Mouse (Mus musculus): ENCODE data around the gene Bscl2. TPM values are rescaled to one million over a fixed set of nuclear protein-coding genes. Genes with fewer than 3 reads are reported as not detected.
"Not testable (repeated sequence)": the region's sequence is repeated elsewhere in the genome, so short reads cannot be mapped to it uniquely, and the experiment has no call there.

The Bscl2 gene
- total RNA-seq, 1 experiment from 2014 or later = 15.8 TPM

DNA sequence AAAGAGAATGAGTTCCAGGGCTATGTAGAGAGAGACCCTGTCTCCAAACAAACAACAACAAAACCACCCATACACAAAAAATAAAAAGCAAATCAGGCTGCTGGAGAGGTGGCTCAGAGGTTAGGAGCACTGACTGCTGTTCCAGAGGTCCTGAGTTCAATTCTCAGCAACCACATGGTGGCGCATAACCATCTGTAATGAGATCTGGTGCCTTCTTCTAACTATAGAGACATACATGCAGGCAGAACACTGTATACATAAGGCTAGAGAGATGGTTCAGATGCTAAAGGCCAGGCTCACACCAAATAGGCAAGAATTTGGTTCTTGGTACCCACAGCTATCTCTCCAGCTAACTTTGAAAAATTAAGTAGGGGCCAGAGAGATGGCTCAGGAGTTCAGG is 21.8 kb downstream of the Bscl2 start:
- ATAC-seq (ENCODE audit: extremely low read depth, insufficient number of reproducible peaks, low FRiP score, poor library complexity, severe bottlenecking) = no peak

DNA sequence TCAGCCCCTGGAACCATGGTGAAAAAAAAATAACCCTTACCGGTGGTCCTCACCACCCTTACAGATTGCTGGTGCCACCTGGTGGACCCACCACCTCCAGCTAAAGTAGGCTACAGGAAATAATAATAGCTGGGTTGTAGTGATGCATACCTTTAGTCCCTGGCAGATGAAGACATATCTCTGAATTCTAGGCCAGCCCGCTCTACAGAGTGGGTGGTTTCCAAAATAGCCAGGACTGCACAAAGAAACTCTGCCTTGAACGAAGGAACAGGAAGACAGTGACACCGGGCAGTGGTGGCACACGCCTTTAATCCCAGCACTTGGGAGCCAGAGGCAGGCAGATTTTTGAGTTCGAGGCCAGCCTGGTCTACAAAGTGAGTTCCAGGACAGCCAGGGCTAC is 27.0 kb downstream of the Bscl2 start:
- no peak for ATAC-seq (ENCODE audit: extremely low read depth, insufficient number of reproducible peaks, low FRiP score, poor library complexity, severe bottlenecking)

DNA sequence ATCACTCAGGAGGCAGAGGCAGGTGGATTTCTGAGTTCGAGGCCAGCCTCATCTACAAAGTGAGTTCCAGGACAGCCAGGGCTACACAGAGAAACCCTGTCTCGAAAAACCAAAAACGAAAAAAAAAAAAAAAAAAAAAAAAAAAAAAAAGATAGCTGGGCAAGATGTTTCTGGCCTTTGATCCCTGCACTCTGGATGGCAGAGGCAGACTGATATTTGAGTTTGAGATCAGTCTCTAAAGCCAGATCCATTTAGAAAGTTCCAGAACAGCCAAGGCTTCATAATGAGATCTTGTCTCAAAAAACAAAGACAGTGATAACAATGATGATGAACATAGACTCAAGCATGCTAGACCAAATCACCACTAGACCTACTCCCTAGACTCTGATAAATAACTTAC is 33.1 kb downstream of the Bscl2 start:
- not testable (repeated sequence) for ATAC-seq (ENCODE audit: extremely low read depth, insufficient number of reproducible peaks, low FRiP score, poor library complexity, severe bottlenecking)

DNA sequence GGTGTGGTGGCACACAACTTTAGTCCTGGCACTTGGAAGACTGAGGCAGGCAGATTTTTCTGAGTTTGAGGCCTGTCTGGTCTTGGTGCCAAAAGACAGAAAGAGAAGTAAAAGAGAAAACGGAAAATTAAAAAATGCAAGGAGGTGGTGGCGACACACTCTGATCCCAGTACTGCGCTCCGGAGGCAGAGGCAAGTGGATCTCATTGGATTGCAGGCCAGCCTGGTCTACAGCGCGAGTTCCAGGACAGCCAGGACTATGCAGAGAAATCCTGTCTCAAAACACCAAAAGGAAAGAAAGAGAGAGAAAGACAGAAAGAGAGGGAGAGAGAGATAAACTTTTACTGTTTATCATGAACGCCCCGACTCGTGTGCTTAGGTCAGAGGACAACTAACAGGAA is 33.6 kb downstream of the Bscl2 start:
- no peak for ATAC-seq (ENCODE audit: extremely low read depth, insufficient number of reproducible peaks, low FRiP score, poor library complexity, severe bottlenecking)

DNA sequence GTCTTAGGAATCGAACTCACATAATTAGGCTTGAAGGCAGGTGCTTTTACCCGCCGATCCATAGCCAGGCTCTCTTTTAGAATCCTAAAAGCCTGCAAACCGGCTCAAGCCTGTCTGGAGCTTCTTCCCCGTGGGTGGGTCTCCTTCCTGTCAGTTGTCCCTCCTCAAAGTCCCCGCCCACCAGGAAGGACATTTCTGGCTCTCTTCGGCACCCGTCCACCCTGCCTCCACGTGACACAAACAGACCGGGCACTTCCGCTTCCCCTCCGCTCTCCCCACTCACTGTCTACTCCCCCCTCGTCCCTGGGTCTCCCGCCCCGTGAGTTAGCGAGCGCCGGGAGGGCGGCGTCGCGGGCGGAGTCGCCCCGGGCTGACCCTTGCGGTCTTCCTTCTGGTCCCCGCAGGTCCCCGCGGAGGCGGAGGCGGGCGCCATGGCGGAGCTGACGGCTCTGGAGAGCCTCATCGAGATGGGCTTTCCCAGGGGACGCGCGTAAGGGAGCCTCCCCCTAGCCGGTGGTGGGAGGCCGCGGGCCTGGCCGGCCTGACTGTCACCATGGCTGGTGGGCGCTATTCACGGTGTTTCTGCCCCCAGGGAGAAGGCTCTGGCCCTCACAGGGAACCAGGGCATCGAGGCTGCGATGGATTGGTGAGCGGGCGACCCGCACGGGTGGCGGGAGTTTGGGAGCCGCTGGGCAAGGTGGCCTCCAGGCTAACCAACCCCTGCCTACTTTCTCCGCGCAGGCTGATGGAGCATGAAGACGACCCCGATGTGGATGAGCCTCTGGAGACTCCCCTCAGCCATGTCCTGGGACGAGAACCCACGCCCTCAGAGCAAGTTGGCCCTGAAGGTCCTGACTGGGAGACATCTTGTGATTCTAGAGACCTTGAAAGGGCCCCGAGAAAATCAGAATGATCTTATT is 34.3 kb downstream of the Bscl2 start, which contains the start of gene Ubxn1:
Gene Ubxn1, plus strand, starts transcription at position 230 of the 920 bp plus-strand sequence.
- peak; percentile 97 for ATAC-seq (ENCODE audit: extremely low read depth, insufficient number of reproducible peaks, low FRiP score, poor library complexity, severe bottlenecking)

DNA sequence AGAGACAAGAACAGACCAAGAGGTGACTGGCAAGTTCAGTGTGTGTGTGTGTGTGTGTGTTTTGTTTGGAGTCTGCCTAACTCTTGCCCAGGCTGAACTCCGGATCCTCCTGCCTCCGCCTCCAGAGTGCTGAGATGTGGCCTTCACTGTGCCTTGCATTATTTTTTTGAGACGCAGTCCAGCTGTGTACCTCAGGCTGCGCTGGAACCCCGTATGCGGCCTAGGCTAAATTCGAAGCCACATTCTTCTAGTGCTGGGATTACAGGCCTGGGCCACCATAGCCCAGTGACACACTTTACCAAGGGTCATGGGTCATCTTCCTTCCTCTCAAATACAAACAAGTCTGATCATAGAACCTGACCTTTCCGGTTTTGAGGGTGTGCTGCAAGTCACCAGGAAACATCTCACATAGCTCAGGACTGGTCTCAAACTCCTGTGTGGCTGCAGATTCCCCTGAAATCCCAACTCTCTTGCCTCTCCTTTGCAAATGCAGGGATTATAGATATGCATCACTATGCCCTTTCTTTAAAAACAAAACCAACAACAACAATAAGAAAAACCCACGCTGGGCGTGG is 35.1 kb downstream of the Bscl2 start:
- ATAC-seq (ENCODE audit: extremely low read depth, insufficient number of reproducible peaks, low FRiP score, poor library complexity, severe bottlenecking) = no peak

DNA sequence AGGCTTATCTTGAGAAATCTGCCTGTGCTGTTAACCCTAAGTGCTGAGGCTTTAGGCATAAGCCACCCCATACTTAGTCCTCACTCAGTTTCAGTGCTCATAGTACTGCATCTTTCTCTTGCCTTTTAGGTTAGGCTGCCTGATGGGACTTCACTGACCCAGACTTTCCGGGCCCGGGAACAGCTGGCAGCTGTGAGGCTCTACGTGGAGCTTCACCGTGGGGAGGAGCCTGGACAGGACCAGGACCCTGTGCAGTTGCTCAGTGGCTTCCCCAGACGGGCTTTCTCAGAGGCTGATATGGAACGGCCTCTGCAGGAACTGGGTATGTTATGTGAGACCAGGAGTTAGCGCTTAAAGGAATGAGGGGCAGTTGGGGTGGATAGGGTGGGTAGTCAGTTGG is 37.8 kb downstream of the Bscl2 start:
- no peak for ATAC-seq (ENCODE audit: extremely low read depth, insufficient number of reproducible peaks, low FRiP score, poor library complexity, severe bottlenecking)

DNA sequence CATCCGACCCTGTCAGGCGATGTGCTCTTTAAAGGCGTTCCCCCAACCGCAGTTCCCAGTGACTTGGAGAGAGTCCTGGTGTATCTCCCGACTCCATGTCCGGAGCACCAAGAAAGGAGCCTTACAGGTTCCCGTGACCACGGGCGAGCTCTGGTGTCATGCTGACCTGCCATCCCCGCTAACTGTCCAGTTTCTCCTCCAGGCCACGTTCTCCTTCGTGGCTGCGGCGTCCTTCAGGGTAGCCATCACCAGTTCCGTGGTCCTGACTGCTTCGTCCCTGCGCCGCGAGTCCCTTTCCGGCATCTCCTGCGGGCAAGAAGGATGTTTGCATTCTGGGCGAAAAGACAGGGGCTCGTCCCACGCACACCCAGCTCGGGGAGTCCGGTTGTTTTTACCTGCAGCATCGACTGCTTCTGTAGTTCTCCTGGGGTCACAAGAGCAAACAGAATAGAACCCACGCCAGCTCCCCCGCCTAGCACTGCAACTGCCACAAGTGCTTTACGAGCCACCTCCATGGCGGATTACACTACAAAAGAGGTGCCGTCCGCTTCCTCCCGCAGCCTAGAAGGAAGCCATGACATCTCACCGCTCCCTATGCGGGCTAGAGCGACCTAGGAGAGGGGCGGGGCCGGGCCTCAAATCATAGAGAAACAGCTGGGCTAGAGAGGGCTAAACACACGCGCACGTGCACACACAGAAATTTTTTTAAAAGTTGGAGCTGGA is 43.2 kb downstream of the Bscl2 start, which contains the start of gene Uqcc3:
Gene Uqcc3, minus strand, starts transcription at position 613 of the 723 bp plus-strand sequence.
- peak; percentile 97 for ATAC-seq (ENCODE audit: extremely low read depth, insufficient number of reproducible peaks, low FRiP score, poor library complexity, severe bottlenecking)

DNA sequence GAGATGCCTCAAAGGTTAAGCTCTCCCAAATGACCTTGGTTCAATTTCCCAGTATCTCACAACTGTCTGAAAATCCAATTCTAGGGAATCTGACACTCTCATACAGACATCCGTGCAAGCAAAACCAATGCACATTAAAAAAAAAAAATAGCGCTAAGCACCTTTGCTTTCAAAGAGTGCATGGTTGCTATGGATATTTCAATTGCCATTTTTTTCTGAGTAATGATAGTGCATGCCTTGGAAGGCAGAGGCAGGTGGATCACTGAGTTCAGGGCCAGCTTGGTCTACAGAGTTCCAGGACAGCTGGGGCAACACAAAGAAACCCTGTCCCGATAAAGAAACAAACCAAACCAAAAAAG is 43.7 kb downstream of the Bscl2 start:
- no peak for ATAC-seq (ENCODE audit: extremely low read depth, insufficient number of reproducible peaks, low FRiP score, poor library complexity, severe bottlenecking)

DNA sequence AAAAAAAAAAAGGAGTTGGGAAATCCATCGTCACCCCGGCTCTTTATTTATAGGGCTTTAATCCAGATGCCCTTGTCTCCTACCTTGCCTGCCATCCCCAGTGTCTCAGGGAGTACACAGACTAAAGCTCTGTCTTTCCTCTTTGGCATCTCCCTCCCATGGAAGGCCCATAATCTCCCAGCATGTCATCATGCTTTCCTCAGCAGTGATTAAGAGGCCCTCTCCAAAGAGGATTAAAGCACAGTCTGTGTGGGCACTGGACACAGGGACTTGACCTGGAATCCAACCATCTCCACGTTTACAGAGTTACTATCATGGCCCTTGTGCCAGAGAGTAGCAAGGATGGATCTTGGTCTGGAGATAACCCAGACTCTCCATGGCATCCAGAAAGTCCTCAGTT is 46.3 kb downstream of the Bscl2 start, which contains the start of the genes Lbhd1 and Gm49403:
Gene Lbhd1, plus strand, starts transcription at position 117 of the 400 bp plus-strand sequence.
Gene Gm49403, plus strand, starts transcription at position 315 of the 400 bp plus-strand sequence.
- no peak for ATAC-seq (ENCODE audit: extremely low read depth, insufficient number of reproducible peaks, low FRiP score, poor library complexity, severe bottlenecking)

DNA sequence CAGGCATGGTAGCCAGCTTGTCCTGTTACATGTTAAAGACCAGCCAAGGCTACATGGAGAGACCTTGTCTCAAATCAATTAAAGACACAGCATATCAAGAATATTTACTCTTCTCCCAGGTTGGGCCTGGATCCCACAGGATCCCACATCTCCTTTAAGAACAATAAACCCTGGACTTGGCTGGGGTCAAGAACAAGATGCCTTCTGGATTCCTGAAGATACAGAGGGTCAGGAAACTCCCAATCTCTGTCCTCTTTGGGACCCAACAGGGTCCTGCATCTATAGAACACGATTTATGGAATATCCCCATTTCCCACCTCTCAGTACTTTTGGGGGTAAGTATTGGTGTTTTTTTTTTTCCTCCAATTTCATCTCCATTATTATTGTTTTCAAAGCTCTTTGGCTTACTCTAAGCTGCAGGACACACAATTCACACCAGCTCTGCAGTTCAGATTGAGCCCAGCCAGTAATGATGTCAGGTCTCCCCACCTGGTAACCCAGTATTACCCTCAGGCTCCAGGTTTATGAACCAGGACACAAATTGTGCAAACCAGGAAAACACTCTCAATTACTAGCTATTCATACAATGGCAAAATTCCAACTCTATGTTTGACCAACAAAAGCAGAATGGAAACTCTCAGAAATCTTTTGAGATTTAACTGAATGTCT is 49.8 kb downstream of the Bscl2 start:
- no peak for ATAC-seq (ENCODE audit: extremely low read depth, insufficient number of reproducible peaks, low FRiP score, poor library complexity, severe bottlenecking)

DNA sequence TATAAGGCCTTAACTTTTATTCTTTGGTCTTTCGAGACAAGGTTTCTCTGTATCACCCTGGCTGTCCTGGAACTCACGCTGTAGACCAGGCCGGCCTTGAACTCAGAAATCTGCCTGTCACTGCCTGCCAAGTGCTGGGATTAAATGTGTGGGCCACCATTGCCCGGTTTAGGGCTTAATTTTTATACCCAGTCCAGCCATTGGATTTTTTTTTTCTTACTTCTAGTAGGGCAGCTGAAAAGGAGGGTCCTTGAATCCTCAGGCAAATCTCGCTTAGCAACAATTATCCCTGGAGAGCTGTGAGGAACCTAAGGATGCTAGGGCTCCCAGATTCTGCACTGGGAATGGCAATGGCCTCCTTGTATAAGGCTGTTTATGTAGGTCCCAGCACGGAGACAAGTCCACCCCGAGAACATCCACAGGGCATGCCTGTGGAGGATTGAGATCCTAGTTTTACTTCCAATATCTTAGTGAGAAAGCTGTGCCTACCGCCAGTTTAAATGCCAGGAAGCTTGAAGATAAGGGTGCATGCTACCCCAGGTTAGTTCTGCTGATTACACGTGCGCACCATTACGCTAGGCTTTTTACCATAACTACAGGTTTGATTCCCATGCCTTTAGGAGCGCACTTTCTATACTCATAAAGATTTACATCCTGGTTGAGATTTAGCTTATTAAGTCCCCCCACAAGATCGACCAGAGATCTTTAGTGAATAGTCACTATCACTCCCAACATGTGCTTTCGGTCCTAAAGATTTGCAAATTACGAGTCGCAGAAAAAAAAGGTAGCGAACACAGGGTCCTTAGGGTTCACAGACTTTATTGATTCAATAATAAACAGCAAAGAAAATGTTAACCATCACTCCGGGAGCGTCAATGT is 50.6 kb downstream of the Bscl2 start:
- ATAC-seq (ENCODE audit: extremely low read depth, insufficient number of reproducible peaks, low FRiP score, poor library complexity, severe bottlenecking) = no peak

DNA sequence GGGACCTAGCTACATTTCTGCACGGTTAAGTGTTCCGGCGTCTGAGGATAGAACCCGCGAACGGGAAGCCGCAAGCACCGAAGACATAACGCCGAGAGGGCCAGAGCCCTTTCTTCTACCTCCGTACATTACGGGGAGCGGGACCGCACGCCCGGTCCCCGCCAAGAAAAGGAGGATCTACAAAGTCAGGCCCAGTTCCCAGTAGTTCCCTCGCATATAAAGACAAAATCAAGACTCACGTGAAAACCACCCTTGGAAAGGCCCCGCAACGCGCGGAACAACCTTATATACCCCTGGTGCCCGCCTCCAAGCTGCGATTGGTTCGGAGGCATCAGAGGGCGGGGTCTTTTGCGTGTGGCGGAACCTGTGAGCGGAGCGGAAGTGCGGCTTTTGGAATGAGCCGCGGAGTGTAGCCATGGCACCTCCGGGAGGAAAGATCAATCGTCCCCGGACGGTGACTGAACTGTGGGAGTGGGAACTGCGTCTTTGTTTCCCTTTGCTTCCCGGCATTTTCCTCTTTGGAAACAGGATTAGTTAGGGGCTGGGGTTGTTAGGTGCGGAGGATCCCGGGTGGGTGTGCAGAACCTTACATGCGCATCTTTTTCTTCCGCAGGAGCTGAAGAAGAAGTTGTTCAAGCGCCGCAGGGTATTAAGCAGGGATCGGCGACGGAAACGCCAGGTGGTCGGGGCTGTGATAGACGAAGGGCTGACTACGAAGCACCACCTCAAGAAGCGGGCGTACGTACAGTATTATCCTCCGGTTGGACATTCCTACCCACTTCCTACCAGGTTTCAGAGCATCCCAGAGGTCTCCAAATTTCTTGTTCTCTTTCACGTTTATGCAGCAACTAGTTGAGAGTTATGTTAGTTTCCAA is 51.5 kb downstream of the Bscl2 start, which contains the start of the genes 1810009A15Rik and Gm49416:
Gene 1810009A15Rik, plus strand, starts transcription at position 343 of the 875 bp plus-strand sequence.
Gene Gm49416, plus strand, starts transcription at position 416 of the 875 bp plus-strand sequence.
- ATAC-seq (ENCODE audit: extremely low read depth, insufficient number of reproducible peaks, low FRiP score, poor library complexity, severe bottlenecking) = peak; percentile 97

DNA sequence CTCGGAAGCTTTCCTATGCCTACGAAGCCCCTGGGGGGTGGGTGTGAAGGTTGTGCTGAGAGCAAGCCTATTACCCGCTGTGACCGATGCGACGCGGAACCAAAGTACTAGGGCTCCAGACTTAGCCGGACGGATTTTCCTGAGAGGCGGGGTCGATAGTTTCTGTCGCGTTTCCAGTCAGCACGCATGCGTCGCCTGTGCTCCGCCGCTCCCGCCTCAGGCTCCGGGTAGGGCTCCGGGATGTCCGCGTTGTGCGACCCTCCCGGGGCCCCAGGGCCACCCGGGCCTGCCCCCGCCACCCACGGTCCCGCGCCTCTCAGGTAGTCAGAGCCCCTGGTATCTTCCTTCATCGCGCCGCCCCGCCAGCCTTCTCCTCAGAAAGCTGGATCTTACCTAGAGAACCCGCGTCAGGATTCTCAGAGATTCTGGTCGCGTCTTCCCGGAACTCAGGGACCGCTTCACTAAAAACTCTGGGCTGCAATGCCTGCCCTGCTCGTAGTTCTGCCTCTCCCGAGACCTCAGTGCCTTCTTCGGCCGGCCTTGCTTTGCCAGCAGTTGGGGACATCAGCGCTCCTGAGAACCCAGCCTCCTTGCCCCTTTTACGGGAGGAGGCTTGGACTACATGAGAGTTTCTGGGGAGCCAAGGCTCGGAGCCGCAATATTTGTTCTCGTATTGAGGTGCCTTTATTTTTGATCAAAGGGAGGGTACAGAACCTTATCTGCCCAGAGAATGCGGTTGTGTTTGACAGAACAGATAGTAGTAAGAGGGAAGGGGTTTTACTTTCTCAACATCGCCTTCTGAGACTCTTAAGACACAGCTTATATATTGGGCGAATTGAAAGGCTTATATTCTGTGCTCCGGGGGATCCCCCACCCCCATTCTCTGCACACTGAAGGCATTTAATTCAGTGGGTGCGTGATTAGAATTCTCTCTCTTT is 55.8 kb downstream of the Bscl2 start, which contains the start of gene Ints5:
Gene Ints5, plus strand, starts transcription at position 177 of the 938 bp plus-strand sequence.
- peak; percentile 53; the same call in 1 of the 2 replicates for ATAC-seq (ENCODE audit: extremely low read depth, insufficient number of reproducible peaks, low FRiP score, poor library complexity, severe bottlenecking)

DNA sequence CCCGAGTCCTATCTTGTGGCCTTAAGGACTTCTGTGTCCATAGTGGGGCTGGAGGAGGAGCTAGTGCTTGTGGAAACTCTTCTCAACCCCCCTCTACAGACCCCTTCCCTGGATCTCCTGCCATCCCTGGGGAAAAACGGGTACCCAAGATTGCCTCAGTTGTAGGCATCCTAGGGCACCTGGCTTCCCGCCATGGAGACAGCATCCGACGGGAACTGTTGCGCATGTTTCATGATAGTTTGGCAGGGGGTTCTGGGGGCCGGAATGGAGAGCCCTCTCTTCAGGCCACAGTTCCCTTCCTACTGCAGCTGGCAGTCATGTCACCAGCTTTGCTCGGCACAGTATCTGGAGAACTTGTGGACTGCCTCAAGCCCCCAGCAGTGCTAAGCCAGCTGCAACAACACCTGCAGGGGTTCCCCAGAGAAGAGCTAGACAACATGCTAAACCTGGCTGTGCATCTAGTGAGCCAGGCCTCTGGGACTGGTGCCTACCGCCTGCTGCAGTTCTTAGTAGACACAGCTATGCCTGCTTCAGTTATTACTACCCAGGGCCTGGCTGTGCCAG is 58.2 kb downstream of the Bscl2 start:
- no peak for ATAC-seq (ENCODE audit: extremely low read depth, insufficient number of reproducible peaks, low FRiP score, poor library complexity, severe bottlenecking)

DNA sequence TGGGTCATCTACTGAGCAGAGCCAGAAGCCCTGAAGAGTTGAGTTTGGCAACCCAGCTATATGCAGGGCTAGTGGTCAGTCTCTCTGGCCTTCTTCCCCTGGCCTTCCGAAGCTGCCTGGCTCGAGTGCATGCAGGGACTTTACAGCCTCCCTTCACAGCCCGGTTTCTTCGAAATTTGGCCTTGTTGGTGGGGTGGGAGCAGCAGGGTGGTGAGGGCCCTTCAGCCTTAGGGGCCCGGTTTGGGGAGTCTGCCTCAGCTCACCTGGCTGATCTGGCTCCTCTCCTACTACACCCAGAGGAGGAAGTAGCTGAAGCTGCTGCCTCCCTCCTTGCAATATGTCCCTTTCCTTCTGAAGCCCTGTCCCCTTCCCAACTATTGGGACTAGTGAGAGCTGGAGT is 59.0 kb downstream of the Bscl2 start:
- not testable (repeated sequence) for ATAC-seq (ENCODE audit: extremely low read depth, insufficient number of reproducible peaks, low FRiP score, poor library complexity, severe bottlenecking)

All from neutrophil, adult 5-6 weeks (primary cell).